Mouse (Mus musculus): ENCODE data around the gene Etnppl.

DNA sequence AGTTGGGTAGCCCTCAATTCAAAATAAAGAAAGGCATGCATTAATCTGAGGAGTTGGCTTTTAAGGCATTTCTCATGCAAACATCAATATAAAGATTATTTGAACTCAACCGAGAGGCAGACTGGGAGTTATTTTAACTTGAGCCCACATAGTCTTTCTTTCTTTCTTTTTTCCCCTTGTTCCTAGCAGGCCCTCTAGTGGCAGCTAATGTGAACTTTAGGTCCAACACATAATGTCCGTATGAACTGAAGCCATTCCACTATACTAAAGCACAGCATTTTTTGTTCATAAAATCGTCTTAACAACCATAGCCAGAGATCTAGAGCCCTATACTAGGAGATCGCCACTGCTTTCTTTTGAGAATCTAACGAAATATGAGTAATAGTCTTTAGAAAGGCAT, 42.6 kb upstream of the Etnppl start:
- TF ChIP-seq CTCF (IDR thresholded peaks at IDR 0.05; ENCODE audit: borderline replicate concordance, extremely low read depth, insufficient read depth, insufficient read length) = peak; percentile 50; the same call in 1 of the 2 replicates
- TF ChIP-seq POLR2A (IDR thresholded peaks at IDR 0.05; ENCODE audit: borderline replicate concordance, extremely low read depth, insufficient read depth, insufficient read length, poor library complexity, severe bottlenecking) = no peak
